Mouse (Mus musculus) embryonic facial prominence, embryonic 15.5 days (tissue): ENCODE measurements around the gene Mypn. TPM values are rescaled to one million over a fixed set of nuclear protein-coding genes. Genes with fewer than 3 reads are reported as not detected.

Source experiments
- ATAC-seq: fragments of 200-750 bp; cut with Nextera tagmentation; 2 replicates; pipeline ENCODE4 v1.8.0; 2017; ENCODE audit warnings: low read depth, moderate TSS enrichment; ENCODE audit not compliant: insufficient number of reproducible peaks, low FRiP score, low TSS enrichment
- H3K27ac ChIP-seq: fragments of 300-500 bp; sonication (generic); replicated peaks from 2 replicates; pipeline ENCODE4 v1.5.1; 2015; ENCODE audit warnings: mild to moderate bottlenecking, inconsistent platforms
- H3K27me3 ChIP-seq: fragments of 300-500 bp; sonication (generic); 2 replicates; pipeline ENCODE4 v1.6.1; 2015; ENCODE audit warnings: inconsistent platforms
- H3K36me3 ChIP-seq: fragments of 300-500 bp; sonication (generic); 2 replicates; pipeline ENCODE4 v1.6.1; 2015; ENCODE audit warnings: mild to moderate bottlenecking, inconsistent platforms
- H3K4me1 ChIP-seq: fragments of 300-500 bp; sonication (generic); 2 replicates; pipeline ENCODE4 v1.6.1; 2015; ENCODE audit warnings: inconsistent platforms
- H3K4me2 ChIP-seq: fragments of 300-500 bp; sonication (generic); replicated peaks from 2 replicates; pipeline ENCODE4 v1.6.1; 2015; ENCODE audit warnings: mild to moderate bottlenecking, inconsistent platforms
- H3K4me3 ChIP-seq: fragments of 300-500 bp; sonication (generic); replicated peaks from 2 replicates; pipeline ENCODE4 v1.5.1; 2015; ENCODE audit warnings: mild to moderate bottlenecking, inconsistent platforms
- H3K9ac ChIP-seq: fragments of 300-500 bp; sonication (generic); 2 replicates; pipeline ENCODE4 v1.6.1; 2015; ENCODE audit warnings: inconsistent platforms
- H3K9me3 ChIP-seq: fragments of 300-500 bp; sonication (generic); replicated peaks from 2 replicates; pipeline ENCODE4 v1.6.1; 2016; ENCODE audit warnings: inconsistent platforms
- WGBS: fragments of 180-500 bp; shearing (Covaris S2); methylation state at CpG from one replicate; pipeline ENCODE4 v1.1.7; 2015; 5-methylcytosine and 5-hydroxymethylcytosine counted together
- polyA plus RNA-seq: library from polyadenylated mRNA; unstranded; fragments of >200 nt; fragmentation: Nextera tagmentation; extraction: Ambion mirVana; gene quantifications from 2 replicates; pipeline ENCODE4 v1.2.1, GENCODE M21; 2015

Gene Mypn
- polyA plus RNA-seq, 1 experiment from 2014 or later = 4.1 TPM

DNA sequence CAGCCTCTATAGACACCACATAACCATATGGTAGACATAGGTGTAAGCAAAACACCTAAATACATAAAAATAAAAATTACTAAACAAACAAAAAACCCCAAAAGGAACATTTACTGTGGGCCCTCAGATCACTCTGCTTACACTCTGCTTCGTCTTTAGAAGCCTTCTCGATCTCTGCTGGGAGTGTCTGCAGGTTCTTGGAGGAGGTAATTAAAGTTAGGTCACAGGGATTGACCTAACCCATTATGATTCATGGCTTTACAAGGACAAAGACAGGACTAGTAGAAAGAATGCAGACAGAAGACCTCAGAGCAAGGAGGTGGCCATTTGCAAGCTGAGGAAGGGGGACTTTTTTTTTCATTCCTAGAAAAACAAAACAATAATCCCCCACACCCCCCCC lies 33.5 kb upstream of the Mypn start:
- Histone ChIP-seq H3K4me2 (no peak overlapping the region), H3K36me3 (no peaks in the 10 kb centered on the region), H3K4me1 (no peaks in the 10 kb centered on the region), H3K9ac (no peak overlapping the region), H3K4me3 (no peak overlapping the region), H3K27me3 (no peaks in the 10 kb centered on the region), H3K9me3 (no peaks in the 10 kb centered on the region), H3K27ac (no peak overlapping the region)
- WGBS = 67% methylated on average over 2 of the region's 2 CpGs
- ATAC-seq = no peak

DNA sequence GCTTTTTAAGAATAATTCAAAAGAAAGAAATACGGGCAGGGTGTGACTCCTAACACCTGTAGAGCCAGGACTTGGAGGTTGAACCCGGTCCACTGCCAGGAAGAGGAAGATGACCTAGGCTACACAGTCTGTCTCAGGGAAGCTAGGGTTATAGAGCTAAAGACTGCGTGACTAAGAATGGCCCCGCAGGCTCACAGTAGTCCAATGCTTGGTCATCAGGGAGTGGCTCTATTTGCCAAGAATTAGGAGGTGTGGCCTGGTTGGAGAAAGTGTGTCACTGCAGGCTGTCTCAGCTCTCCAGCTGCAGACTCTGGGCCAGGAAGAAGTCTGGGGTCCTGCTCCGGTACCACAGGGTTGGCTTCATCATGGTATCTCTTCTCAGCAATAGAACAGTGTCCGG lies 32.9 kb upstream of the Mypn start:
- Histone ChIP-seq H3K36me3 (no peaks in the 10 kb centered on the region), H3K27me3 (no peaks in the 10 kb centered on the region), H3K9ac (no peak overlapping the region), H3K9me3 (no peaks in the 10 kb centered on the region), H3K4me2 (no peak overlapping the region), H3K4me3 (no peak overlapping the region), H3K4me1 (no peaks in the 10 kb centered on the region), H3K27ac (no peak overlapping the region)
- 86% methylated on average over 6 of the region's 6 CpGs for WGBS
- ATAC-seq = no peak

DNA sequence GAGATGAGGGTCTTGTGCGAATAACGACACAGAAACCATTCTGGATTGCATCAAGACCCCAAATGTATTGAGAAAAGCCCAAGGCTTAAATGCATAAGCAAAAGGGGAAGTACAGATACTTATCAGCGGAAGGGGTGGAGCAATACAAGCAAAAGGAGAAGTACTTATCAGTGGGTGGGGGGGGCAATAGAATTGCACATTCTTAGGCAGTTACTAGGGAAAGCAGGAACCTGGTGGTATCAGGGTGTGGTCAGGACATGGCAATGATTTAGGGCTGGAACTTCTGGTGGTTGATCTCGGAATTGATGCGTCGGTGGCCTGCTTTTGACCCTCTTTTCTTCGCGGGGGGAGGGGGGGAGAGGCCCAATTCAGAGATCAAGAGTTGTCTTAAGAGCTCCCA lies 32.1 kb upstream of the Mypn start:
- no peaks in the 10 kb centered on the region for H3K9me3 ChIP-seq
- no peak overlapping the region for H3K27ac ChIP-seq
- 83% methylated on average over 8 of the region's 8 CpGs for WGBS
- H3K36me3 ChIP-seq = no peaks in the 10 kb centered on the region
- no peaks in the 10 kb centered on the region for H3K4me1 ChIP-seq
- H3K27me3 ChIP-seq = no peaks in the 10 kb centered on the region
- no peak overlapping the region for H3K9ac ChIP-seq
- no peak overlapping the region for H3K4me3 ChIP-seq
- H3K4me2 ChIP-seq = no peak overlapping the region
- ATAC-seq = no peak

DNA sequence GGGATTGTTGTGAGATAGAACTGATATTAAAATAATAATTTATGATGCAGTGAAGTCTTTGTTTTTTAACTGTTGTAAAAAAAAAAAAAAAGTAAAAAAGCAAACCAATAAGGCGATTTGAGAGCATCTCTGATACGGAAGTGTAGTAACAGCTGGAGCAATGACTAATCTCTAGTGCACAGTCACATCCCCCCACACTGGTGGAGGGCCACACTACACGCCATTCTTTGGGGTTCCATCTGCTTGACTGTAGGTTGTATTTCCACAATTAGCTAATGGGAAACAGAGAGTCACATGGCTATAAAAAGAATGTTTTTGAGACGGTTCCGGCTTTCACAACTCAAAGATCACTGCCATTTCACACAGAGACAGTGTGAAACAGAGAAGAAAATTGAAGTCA lies 30.4 kb upstream of the Mypn start:
- ATAC-seq = no peak
- no peak overlapping the region for H3K4me3 ChIP-seq
- no peaks in the 10 kb centered on the region for H3K4me1 ChIP-seq
- no peak overlapping the region for H3K27ac ChIP-seq
- H3K9ac ChIP-seq = no peak overlapping the region
- H3K9me3 ChIP-seq = no peaks in the 10 kb centered on the region
- H3K27me3 ChIP-seq = no peaks in the 10 kb centered on the region
- no peaks in the 10 kb centered on the region for H3K36me3 ChIP-seq
- WGBS = 58% methylated on average over 5 of the region's 5 CpGs
- H3K4me2 ChIP-seq = no peak overlapping the region

DNA sequence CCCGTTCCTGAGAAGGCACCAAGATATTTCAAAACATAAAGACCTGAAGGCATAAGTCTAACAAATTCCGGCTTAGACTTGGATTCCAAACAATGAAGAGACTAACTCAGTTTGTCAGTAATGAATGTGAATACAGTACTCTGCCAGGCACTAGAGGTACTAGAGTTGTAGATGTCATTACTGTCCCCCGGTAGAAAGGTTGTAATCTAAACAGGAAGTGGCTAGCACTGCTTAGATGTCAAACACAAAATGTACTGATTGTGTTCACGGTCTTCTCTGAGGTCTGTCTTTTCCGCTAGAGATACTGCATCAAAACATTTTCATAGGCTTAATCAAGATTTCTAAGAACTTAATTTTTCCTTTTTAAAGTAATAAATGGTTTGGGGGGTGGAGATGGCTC lies 27.9 kb upstream of the Mypn start:
- Histone ChIP-seq H3K4me1 (no peaks in the 10 kb centered on the region), H3K9me3 (no peaks in the 10 kb centered on the region), H3K27me3 (no peaks in the 10 kb centered on the region), H3K4me3 (no peak overlapping the region), H3K9ac (no peak overlapping the region), H3K36me3 (no peaks in the 10 kb centered on the region), H3K27ac (no peak overlapping the region), H3K4me2 (no peak overlapping the region)
- WGBS = 64% methylated on average over 5 of the region's 5 CpGs
- ATAC-seq = no peak

DNA sequence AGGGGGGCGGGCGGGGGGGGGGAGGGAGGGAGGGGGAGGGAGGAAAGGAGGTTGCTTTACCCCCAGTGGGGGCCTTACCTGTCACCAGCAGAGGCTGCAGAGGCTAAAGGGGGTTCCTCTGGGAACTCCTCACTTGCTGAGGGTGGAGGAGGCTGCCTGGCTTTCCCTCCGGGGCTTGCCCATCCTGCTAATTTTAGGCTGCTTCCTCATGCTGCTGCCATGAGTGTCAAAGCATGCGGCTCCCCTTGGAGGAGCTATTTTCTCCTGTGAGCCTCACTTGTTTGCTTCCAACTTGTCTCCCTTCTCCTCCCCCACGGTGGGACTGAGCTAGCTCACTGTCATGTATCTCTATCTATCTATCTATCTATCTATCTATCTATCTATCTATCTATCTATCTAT lies 27.1 kb upstream of the Mypn start:
- Histone ChIP-seq H3K9me3 (no peaks in the 10 kb centered on the region), H3K4me1 (no peaks in the 10 kb centered on the region), H3K27ac (no peak overlapping the region), H3K27me3 (no peaks in the 10 kb centered on the region), H3K36me3 (no peaks in the 10 kb centered on the region), H3K9ac (no peak overlapping the region), H3K4me3 (no peak overlapping the region), H3K4me2 (no peak overlapping the region)
- no peak for ATAC-seq
- 17% methylated on average over 3 of the region's 5 CpGs for WGBS

DNA sequence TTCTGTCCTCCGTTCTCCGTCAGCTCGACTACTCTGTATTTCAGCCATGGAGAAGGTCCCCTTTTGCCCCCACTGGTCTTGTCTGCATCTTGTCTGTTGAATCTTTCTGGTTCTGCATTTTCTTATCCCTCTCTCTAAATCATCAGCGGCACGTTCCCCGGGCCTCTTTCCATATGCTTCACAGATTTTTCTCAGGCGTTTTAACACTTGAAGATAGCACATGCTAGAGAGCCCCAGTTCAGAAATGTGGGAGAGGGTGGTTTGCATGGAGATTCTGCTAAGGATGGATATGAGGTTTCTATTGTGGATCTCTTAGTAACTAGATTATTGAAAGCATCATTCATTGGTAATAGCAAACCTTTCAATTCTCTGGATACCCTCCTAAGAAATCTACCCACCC lies 26.5 kb upstream of the Mypn start:
- no peaks in the 10 kb centered on the region for H3K27me3 ChIP-seq
- H3K9me3 ChIP-seq = no peaks in the 10 kb centered on the region
- no peak overlapping the region for H3K9ac ChIP-seq
- no peaks in the 10 kb centered on the region for H3K4me1 ChIP-seq
- no peak overlapping the region for H3K27ac ChIP-seq
- no peak overlapping the region for H3K4me3 ChIP-seq
- ATAC-seq = no peak
- no peak overlapping the region for H3K4me2 ChIP-seq
- no peaks in the 10 kb centered on the region for H3K36me3 ChIP-seq
- 83% methylated on average over 7 of the region's 7 CpGs for WGBS

DNA sequence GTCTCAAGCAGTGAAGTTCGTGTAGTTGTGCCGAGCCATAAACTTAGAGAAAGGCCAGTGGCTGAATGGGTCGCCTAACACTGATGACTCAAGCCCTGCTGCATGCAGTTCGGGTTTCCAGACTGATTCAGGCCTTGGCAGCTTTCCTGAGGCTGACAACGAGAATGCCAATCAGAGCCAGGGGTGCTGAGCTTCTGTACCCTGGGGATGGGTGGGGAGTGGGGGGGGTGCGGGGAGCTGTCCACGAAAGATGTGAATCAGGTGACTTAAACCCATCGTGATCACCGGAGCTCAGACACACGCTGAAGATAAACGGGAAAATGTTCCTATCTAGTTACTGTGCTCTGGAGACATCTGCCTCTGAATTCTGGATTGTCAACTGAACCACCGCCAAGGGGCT lies 20.6 kb upstream of the Mypn start:
- H3K27ac ChIP-seq = no peak overlapping the region
- H3K9ac ChIP-seq = no peak overlapping the region
- no peak for ATAC-seq
- no peaks in the 10 kb centered on the region for H3K9me3 ChIP-seq
- 66% methylated on average over 12 of the region's 12 CpGs for WGBS
- H3K27me3 ChIP-seq = no peaks in the 10 kb centered on the region
- H3K4me2 ChIP-seq = no peak overlapping the region
- no peaks in the 10 kb centered on the region for H3K36me3 ChIP-seq
- H3K4me3 ChIP-seq = no peak overlapping the region
- H3K4me1 ChIP-seq = no peaks in the 10 kb centered on the region

DNA sequence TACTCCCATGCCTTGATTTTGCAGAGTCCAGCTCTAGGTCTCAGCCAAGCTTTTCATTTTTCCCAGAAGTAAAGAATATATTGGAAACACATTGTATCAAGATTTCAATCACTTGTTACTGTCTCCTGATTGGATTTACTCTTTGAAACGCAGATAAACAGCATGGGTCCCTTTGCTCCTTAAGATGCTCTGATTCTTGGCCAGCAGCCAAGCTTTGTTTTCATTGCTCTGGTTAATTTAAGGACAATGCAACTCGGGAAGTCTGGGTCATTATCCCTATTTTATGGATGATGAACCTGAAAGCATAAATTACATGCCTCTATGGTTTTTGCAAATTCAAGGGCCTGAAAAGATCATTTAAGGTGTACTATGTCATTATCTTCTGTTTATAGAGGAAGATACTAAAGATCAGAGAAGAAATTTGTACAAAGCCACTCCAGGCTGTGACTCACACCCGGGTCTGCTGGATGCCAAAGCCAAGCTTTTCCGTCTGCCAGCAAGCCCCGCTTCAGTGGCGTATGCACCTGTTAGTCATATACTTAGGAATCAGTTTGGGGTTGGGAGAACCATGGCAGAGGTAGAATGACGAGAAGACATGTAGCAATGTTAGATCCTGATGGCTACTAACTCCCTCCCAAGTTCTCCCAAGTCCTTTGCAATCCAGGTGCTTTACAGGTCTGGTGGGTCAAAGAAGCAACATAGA lies 17.5 kb upstream of the Mypn start:
- Histone ChIP-seq H3K27me3 (no peaks in the 10 kb centered on the region), H3K27ac (no peak overlapping the region), H3K4me2 (no peak overlapping the region), H3K9me3 (no peaks in the 10 kb centered on the region), H3K9ac (no peak overlapping the region), H3K36me3 (no peaks in the 10 kb centered on the region), H3K4me3 (no peak overlapping the region), H3K4me1 (no peaks in the 10 kb centered on the region)
- 54% methylated on average over 7 of the region's 7 CpGs for WGBS
- no peak for ATAC-seq

DNA sequence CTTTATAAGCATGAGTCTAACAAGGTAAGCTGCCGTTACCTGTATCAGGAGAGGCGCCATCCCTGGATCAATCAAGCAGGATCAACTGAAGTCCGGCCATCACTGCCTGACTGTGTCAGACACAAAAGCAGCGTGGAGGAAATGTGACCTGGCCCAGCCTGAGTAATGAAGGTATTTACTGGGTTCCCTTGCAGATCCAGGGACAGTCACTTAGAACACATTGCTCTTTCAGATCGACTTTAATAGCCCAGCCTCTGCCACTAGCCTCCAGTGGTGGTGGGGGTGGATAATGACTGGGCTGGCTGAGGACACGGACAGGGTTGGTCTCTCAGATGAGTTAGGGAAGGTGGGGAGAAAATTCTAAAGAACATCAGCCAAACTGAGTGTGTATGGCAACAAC lies 5.1 kb upstream of the Mypn start:
- 45% methylated on average over 6 of the region's 6 CpGs for WGBS
- H3K4me1 ChIP-seq = no peaks in the 10 kb centered on the region
- H3K36me3 ChIP-seq = no peaks in the 10 kb centered on the region
- H3K9ac ChIP-seq = no peak overlapping the region
- H3K4me2 ChIP-seq = no peak overlapping the region
- no peaks in the 10 kb centered on the region for H3K27me3 ChIP-seq
- H3K9me3 ChIP-seq = no peaks in the 10 kb centered on the region
- no peak for ATAC-seq
- H3K27ac ChIP-seq = no peak overlapping the region
- H3K4me3 ChIP-seq = no peak overlapping the region

DNA sequence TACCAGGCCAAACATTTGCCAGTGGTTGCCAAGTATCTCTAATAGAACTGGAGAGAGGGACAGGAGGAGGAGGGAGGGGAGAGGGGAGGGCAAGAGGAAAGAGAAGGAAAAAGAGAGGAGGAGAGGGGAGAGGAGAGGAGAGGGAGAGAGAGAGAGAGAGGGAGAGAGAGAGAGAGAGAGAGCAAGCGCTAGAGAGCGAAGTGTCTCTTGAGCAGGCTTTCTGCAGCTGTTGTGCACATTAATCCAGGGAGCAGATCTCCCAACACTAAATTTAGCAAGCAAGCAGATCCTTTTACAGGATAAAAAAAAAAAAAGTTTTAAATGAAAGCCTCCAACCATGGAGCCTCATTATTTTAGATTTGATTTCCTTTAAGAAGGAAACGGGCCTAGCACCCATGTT lies 750 bp downstream of the Mypn start:
- H3K27me3 ChIP-seq = no peaks in the 10 kb centered on the region
- H3K4me2 ChIP-seq = no peak overlapping the region
- no peak for ATAC-seq
- H3K9me3 ChIP-seq = no peaks in the 10 kb centered on the region
- no peak overlapping the region for H3K9ac ChIP-seq
- no peak overlapping the region for H3K4me3 ChIP-seq
- no peaks in the 10 kb centered on the region for H3K4me1 ChIP-seq
- 59% methylated on average over 3 of the region's 3 CpGs for WGBS
- no peak overlapping the region for H3K27ac ChIP-seq
- H3K36me3 ChIP-seq = no peaks in the 10 kb centered on the region

DNA sequence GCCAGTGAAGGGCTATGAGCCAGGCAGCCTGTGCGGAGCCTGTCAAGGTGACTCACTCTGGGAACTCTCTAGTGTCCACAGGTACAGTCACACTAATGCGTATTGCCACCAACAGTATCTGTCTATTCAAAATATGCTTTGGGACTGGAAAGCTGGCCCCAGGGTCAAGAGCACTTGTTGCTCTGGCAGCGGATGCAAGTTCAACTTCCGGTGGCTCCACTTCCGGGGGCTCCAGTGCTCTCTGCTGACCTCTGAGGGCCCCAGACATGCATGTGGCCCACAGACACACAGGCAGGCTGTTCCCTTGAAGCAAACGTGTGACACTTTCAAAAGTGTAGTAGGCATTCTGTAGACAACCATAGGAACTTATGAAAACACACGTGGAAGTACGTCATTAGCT lies 2.2 kb downstream of the Mypn start:
- 70% methylated on average over 8 of the region's 8 CpGs for WGBS
- Histone ChIP-seq H3K27ac (no peak overlapping the region), H3K9me3 (no peaks in the 10 kb centered on the region), H3K4me2 (no peak overlapping the region), H3K36me3 (no peaks in the 10 kb centered on the region), H3K4me3 (no peak overlapping the region), H3K27me3 (no peaks in the 10 kb centered on the region), H3K9ac (no peak overlapping the region), H3K4me1 (no peaks in the 10 kb centered on the region)
- no peak for ATAC-seq
